Comparison of ENCODE assay signal across 9 mouse cellular contexts in genomic region chr11:79229561-79230250, GRCm38 (mm10). TPM values are rescaled to one million over a fixed set of nuclear protein-coding genes. Genes with fewer than 3 reads are reported as not detected.
DNase-seq lines count a peak whose midpoint lies in the region; ATAC-seq and TF ChIP-seq lines count a peak whose summit lies in the region.
"Had no signal": no experiment of that assay in that cellular context is flagged by ENCODE, and none has a peak within 500 bp of the region (broad histone marks: within the 10 kb centered on the region; RNA-seq: fewer than 3 reads in every experiment).

No protein-coding gene starts in this region.

- no peak overlapping the region for H3K9ac ChIP-seq in hindbrain, embryonic 14.5 days
- no peak overlapping the region for H3K9ac ChIP-seq in hindbrain, embryonic 13.5 days
- no peak overlapping the region for H3K9ac ChIP-seq in heart, postnatal 0 days (replicated peaks; ENCODE audit: low read depth, low read length)
- H3K9ac ChIP-seq in limb, embryonic 15.5 days, result no peak overlapping the region
- no peak overlapping the region for H3K9ac ChIP-seq in liver, postnatal 0 days (replicated peaks)
- H3K9ac ChIP-seq: embryonic facial prominence, embryonic 13.5 days had no signal

- H3K4me1 ChIP-seq in hindbrain, embryonic 14.5 days (replicated peaks; ENCODE audit: control insufficient read depth, insufficient read depth, low read length), result 0 out of 2 replicates have a peak, but pooled peaks cover 3% of the 10 kb centered on the region
- peaks cover 15% of the 10 kb centered on the region for H3K4me1 ChIP-seq in hindbrain, embryonic 13.5 days (replicated peaks)
- 0 out of 2 replicates have a peak, but pooled peaks cover 8% of the 10 kb centered on the region for H3K4me1 ChIP-seq in heart, postnatal 0 days (ENCODE audit: control insufficient read depth, insufficient read depth)
- peaks cover 23% of the 10 kb centered on the region for H3K4me1 ChIP-seq in limb, embryonic 15.5 days
- peaks cover 4% of the 10 kb centered on the region; the same call in 1 of the 2 replicates for H3K4me1 ChIP-seq in liver, postnatal 0 days (ENCODE audit: insufficient read depth)

- H3K4me3 ChIP-seq in hindbrain, embryonic 14.5 days (replicated peaks; ENCODE audit: low read length), result no peak overlapping the region
- H3K4me3 ChIP-seq in hindbrain, embryonic 13.5 days, result no peak overlapping the region
- H3K4me3 ChIP-seq in heart, postnatal 0 days (ENCODE audit: low read depth, low read length), result no peak overlapping the region
- no peak overlapping the region for H3K4me3 ChIP-seq in limb, embryonic 15.5 days
- no peak overlapping the region for H3K4me3 ChIP-seq in liver, postnatal 0 days (ENCODE audit: low read depth, low read length)
- H3K4me3 ChIP-seq: embryonic facial prominence, embryonic 13.5 days had no signal

- WGBS in hindbrain, embryonic 14.5 days, result 75% methylated on average over 11 of the region's 11 CpGs
- WGBS in hindbrain, embryonic 13.5 days, result 83% methylated on average over 11 of the region's 11 CpGs
- 65% methylated on average over 11 of the region's 11 CpGs for WGBS in heart, postnatal 0 days
- WGBS in limb, embryonic 15.5 days, result 54% methylated on average over 11 of the region's 11 CpGs
- 74% methylated on average over 11 of the region's 11 CpGs for WGBS in liver, postnatal 0 days (ENCODE audit: insufficient replicate concordance)

- no peak for DNase-seq in hindbrain, embryonic 14.5 days (ENCODE audit: low spot score)
- peak; percentile 21 to 60 for DNase-seq in urinary bladder, postnatal 4 days (ENCODE audit: low spot score in 2 of 2)
- no peak for DNase-seq in urinary bladder, postnatal 14 days (ENCODE audit: low spot score)
- no peak for DNase-seq in heart, postnatal 0 days (ENCODE audit: low spot score)
- no peak for DNase-seq in frontal cortex, postnatal 14 days (ENCODE audit: low spot score in 2 of 2)
- DNase-seq in liver, postnatal 0 days, result no peak

- ATAC-seq in hindbrain, embryonic 14.5 days (ENCODE audit: low FRiP score), result peak; percentile 11; the same call in 1 of the 2 replicates
- ATAC-seq in hindbrain, embryonic 13.5 days (ENCODE audit: low FRiP score), result no peak
- ATAC-seq in heart, postnatal 0 days (ENCODE audit: insufficient read depth, low read depth), result peak; percentile 36; the same call in 1 of the 2 replicates
- peak; percentile 71; the same call in 1 of the 2 replicates for ATAC-seq in limb, embryonic 15.5 days (ENCODE audit: insufficient number of reproducible peaks, low FRiP score, low TSS enrichment, low read depth)
- no peak for ATAC-seq in liver, postnatal 0 days

- H3K27me3 ChIP-seq in hindbrain, embryonic 14.5 days (ENCODE audit: control insufficient read depth, insufficient read depth, low read length), result no peaks in the 10 kb centered on the region
- no peaks in the 10 kb centered on the region for H3K27me3 ChIP-seq in hindbrain, embryonic 13.5 days
- no peaks in the 10 kb centered on the region for H3K27me3 ChIP-seq in heart, postnatal 0 days (ENCODE audit: control insufficient read depth, insufficient read depth, low read length)
- H3K27me3 ChIP-seq in limb, embryonic 15.5 days, result no peaks in the 10 kb centered on the region
- H3K27me3 ChIP-seq in liver, postnatal 0 days (ENCODE audit: insufficient read depth, low read length), result no peaks in the 10 kb centered on the region
- H3K27me3 ChIP-seq: embryonic facial prominence, embryonic 13.5 days had no signal

- H3K4me2 ChIP-seq in hindbrain, embryonic 14.5 days (replicated peaks), result no peak overlapping the region
- no peak overlapping the region for H3K4me2 ChIP-seq in hindbrain, embryonic 13.5 days
- no peak overlapping the region for H3K4me2 ChIP-seq in heart, postnatal 0 days (ENCODE audit: low read depth, low read length)
- H3K4me2 ChIP-seq in limb, embryonic 15.5 days, result no peak overlapping the region
- H3K4me2 ChIP-seq in liver, postnatal 0 days (ENCODE audit: low read depth, low read length), result no peak overlapping the region
- H3K4me2 ChIP-seq: embryonic facial prominence, embryonic 13.5 days had no signal

- no peaks in the 10 kb centered on the region for H3K36me3 ChIP-seq in hindbrain, embryonic 14.5 days (replicated peaks; ENCODE audit: control insufficient read depth, insufficient read depth)
- H3K36me3 ChIP-seq in hindbrain, embryonic 13.5 days, result no peaks in the 10 kb centered on the region
- H3K36me3 ChIP-seq in heart, postnatal 0 days (replicated peaks; ENCODE audit: control insufficient read depth, insufficient read depth, low read length), result no peaks in the 10 kb centered on the region
- no peaks in the 10 kb centered on the region for H3K36me3 ChIP-seq in limb, embryonic 15.5 days
- H3K36me3 ChIP-seq in liver, postnatal 0 days (replicated peaks; ENCODE audit: insufficient read depth, low read length), result no peaks in the 10 kb centered on the region
- H3K36me3 ChIP-seq: embryonic facial prominence, embryonic 13.5 days had no signal

- no peak for TF ChIP-seq CTCF in heart, postnatal 0 days (IDR thresholded peaks at IDR 0.05; ENCODE audit: low read depth)
- TF ChIP-seq CTCF in liver, postnatal 0 days (IDR thresholded peaks at IDR 0.05; ENCODE audit: low read depth), result no peak

- H3K27ac ChIP-seq in hindbrain, embryonic 14.5 days, result no peak overlapping the region
- no peak overlapping the region for H3K27ac ChIP-seq in hindbrain, embryonic 13.5 days
- H3K27ac ChIP-seq in heart, postnatal 0 days (ENCODE audit: low read depth), result no peak overlapping the region
- H3K27ac ChIP-seq in limb, embryonic 15.5 days, result peak overlapping the region; percentile 57
- no peak overlapping the region for H3K27ac ChIP-seq in liver, postnatal 0 days (ENCODE audit: low read depth)
- H3K27ac ChIP-seq: embryonic facial prominence, embryonic 13.5 days had no signal

- H3K9me3 ChIP-seq in hindbrain, embryonic 14.5 days (ENCODE audit: control insufficient read depth, low read length), result no peaks in the 10 kb centered on the region
- no peaks in the 10 kb centered on the region for H3K9me3 ChIP-seq in hindbrain, embryonic 13.5 days
- H3K9me3 ChIP-seq in heart, postnatal 0 days (replicated peaks; ENCODE audit: control insufficient read depth, low read length), result no peaks in the 10 kb centered on the region
- H3K9me3 ChIP-seq in limb, embryonic 15.5 days, result no peaks in the 10 kb centered on the region
- H3K9me3 ChIP-seq in liver, postnatal 0 days (ENCODE audit: low read length), result no peaks in the 10 kb centered on the region
- H3K9me3 ChIP-seq: embryonic facial prominence, embryonic 13.5 days had no signal

- no peak for TF ChIP-seq EP300 in heart, postnatal 0 days (IDR thresholded peaks at IDR 0.05; ENCODE audit: low read depth)
- TF ChIP-seq EP300 in liver, postnatal 0 days (IDR thresholded peaks at IDR 0.05; ENCODE audit: low read depth), result no peak

RNA-seq across cellular contexts. Expression of gene Wsb1, which starts 24.8 kb away (rescaled TPM):
- 583 and 597 TPM in 2 replicates for polyA plus RNA-seq in hindbrain, embryonic 14.5 days (2014; fragmentation: Nextera tagmentation; extraction: Ambion mirVana)
- polyA plus RNA-seq in hindbrain, embryonic 13.5 days (2015; fragmentation: Nextera tagmentation; extraction: Ambion mirVana), result 571 and 597 TPM in 2 replicates
- 60.4 and 73.2 TPM in 2 replicates for total RNA-seq in heart, postnatal 0 days (2014; rRNA removed; ENCODE audit: low replicate concordance)
- polyA plus RNA-seq in heart, postnatal 0 days (2015; fragmentation: Nextera tagmentation; extraction: Ambion mirVana), result 63.9 and 64.5 TPM in 2 replicates
- 248 and 274 TPM in 2 replicates for polyA plus RNA-seq in limb, embryonic 15.5 days (2015; fragmentation: Nextera tagmentation; extraction: Ambion mirVana)
- polyA plus RNA-seq in liver, postnatal 0 days (2015; fragmentation: Nextera tagmentation; extraction: Ambion mirVana), result 23.3 and 26.3 TPM in 2 replicates

Comparison
In these comparisons a context has a peak if more than half of its experiments do, and no peak if none do; other contexts are left out.
1. ATAC-seq: peak in hindbrain, embryonic 14.5 days (single experiment), heart, postnatal 0 days (single experiment) and limb, embryonic 15.5 days (single experiment); none in hindbrain, embryonic 13.5 days (single experiment) and liver, postnatal 0 days (single experiment).
2. DNase-seq: peak in urinary bladder, postnatal 4 days (2 of 2); none in hindbrain, embryonic 14.5 days (single experiment), urinary bladder, postnatal 14 days (single experiment), heart, postnatal 0 days (single experiment), frontal cortex, postnatal 14 days (0 of 2) and liver, postnatal 0 days (single experiment).